Mouse (Mus musculus) lung, postnatal 0 days (tissue): Measurements from ENCODE around the gene Tas2r144.

Source experiments
- CTCF ChIP-seq: IDR thresholded peaks from 2 replicates; pipeline ENCODE4 v1.5.1; 2016; ENCODE audit warnings: antibody characterized with exemption, mild to moderate bottlenecking
- EP300 ChIP-seq: IDR thresholded peaks from 2 replicates; pipeline ENCODE4 v1.6.1; 2016; ENCODE audit warnings: antibody characterized with exemption, mild to moderate bottlenecking, control low read depth

DNA sequence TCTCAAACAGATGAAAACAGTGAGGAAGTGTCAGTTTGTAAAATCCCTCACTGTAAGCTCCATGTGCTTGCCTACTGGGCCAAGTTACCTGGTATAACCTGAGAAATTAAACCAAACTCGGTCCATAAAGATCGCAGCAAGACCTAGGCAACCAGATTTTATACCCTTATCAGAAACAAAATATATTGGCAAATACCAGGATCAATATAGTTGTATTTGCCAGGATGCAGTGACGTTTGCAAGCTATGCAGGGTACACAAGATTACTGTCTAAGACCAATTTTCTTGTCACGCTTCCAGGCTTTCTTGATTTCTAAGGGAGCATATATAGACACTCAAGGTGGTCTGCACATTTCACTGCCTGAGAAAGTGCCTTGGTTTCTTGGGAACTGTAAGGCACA lies 36.7 kb downstream of the Tas2r144 start:
- TF ChIP-seq CTCF = no peak
- no peak for TF ChIP-seq EP300
